Mouse (Mus musculus): ENCODE results near the gene Ccdc88b.

Gene Ccdc88b

GRCm38 (mm10) chr19:6829069-6829468, 28.9 kb downstream of the Ccdc88b start:
- DNase-seq (ENCODE audit: low spot score), result peak; percentile 22

- DNase-seq (ENCODE audit: low spot score), result no peak
Measured at GRCm38 (mm10) chr19:6826601-6827000, 31.4 kb downstream of the Ccdc88b start.

- DNase-seq (ENCODE audit: low spot score), result no peak
Measured at GRCm38 (mm10) chr19:6825384-6825783, 32.6 kb downstream of the Ccdc88b start.

GRCm38 (mm10) chr19:6820538-6821195, 37.3 kb downstream of the Ccdc88b start:
- no peak for DNase-seq (ENCODE audit: low spot score)

- DNase-seq (ENCODE audit: low spot score), result no peak
Measured at GRCm38 (mm10) chr19:6819143-6819827, 38.7 kb downstream of the Ccdc88b start.

- no peak for DNase-seq (ENCODE audit: low spot score)
Measured at GRCm38 (mm10) chr19:6814958-6815357, 43.1 kb downstream of the Ccdc88b start.

GRCm38 (mm10) chr19:6814366-6814765, 43.6 kb downstream of the Ccdc88b start:
- peak; percentile 55 for DNase-seq (ENCODE audit: low spot score)

Data from embryo, embryonic 10.5 days (tissue).